Mouse (Mus musculus) retina, postnatal 7 days (tissue): ENCODE data around the gene Ndel1.

Experiments used
- DNase-seq: peaks from one replicate; pipeline ENCODE4 v3.0.0-alpha.2; 2012; ENCODE audit warnings: low read depth, low spot score

Ndel1 gene

DNA sequence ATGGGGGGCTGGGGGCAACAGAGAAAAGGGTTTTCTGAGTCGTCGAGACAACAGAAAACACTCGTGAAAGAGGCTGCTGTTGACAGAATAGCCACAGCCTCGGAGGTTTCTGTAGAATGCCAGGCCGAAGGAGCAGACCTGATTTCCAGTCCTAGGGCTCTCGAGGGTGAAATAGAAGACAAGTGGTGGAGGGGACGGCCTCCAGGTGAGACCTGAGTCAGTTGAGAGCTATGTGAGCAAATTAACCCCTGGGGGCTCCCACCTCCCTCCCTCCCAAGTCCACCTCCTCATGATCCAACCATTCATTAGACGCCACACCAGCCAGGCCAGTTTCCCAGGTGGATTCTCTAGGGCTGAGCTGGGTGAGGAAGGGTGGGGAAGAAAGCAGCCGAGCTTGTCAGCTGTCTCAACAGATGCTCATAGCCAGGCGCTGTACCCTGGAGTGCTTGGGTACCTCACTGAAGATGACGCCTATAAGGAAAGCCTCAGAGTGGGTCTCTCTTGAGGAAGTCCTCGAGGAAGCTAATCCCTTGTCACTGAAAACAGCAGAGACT is 22.3 kb upstream of the Ndel1 start:
- DNase-seq: no peak

DNA sequence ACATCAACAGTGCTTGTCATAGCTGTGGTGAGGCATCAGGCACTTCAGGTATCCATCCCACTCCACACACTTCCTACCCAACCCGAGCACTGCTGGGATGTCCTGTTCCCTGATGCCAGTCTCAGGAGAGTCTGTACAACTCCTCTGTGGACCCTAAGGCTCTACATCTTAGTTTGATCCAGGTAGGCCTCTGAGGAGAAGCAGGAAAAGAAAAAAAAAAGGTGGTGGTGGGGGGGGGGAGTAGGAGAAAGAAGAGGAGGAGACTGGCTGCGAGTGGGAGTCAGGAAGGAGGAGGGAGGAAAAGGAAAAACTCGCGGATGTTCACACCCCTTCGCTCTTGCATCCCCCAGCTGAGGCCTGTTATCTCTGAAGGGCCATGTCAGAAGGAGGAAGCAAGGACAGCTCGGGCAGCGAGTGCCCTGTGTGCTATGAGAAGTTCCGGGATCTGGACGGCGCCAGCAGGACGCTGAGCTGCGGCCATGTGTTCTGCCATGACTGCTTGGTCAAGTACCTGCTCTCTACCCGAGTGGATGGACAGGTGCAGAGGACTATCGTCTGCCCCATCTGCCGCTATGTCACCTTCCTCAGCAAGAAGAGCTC is 20.7 kb upstream of the Ndel1 start:
- DNase-seq: no peak

DNA sequence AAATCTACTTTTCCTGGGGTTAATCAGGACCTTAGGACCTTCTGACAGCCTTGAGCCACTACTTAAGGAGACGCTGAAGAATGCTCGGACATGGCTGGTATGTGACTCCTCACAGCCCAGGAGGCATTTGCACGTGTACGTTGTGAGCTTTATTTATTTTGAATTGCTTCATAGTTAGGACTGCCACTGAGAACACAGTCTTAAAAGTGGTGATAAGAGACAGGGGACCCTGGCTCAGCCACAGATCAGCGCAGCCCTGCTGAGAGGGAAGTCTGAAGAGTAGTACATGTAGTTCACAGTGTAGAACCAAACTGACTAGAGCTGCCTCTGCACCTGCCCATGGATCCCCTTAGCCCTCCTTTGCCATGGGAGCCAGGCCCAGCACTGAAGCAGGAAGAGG is 20.2 kb upstream of the Ndel1 start:
- DNase-seq: no peak

DNA sequence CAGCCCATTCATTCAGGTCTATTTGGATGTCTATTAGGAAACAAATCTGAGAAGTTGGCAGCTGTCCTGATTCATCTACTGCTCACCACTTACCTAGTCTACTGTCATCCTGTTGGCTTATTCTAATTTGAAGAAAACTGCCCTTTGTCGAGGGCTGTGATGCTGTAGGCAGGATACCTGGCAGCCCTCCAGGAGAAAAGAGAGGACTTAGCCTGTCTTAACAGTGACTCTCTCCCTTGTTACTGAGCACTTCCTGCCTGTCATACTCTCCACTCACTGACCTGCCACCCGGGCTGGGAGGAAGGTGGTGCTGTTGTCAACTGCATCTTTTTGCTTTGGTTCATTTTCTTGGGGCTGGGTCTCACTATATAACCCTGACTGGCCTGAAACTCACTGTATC is 19.0 kb upstream of the Ndel1 start:
- DNase-seq: no peak

DNA sequence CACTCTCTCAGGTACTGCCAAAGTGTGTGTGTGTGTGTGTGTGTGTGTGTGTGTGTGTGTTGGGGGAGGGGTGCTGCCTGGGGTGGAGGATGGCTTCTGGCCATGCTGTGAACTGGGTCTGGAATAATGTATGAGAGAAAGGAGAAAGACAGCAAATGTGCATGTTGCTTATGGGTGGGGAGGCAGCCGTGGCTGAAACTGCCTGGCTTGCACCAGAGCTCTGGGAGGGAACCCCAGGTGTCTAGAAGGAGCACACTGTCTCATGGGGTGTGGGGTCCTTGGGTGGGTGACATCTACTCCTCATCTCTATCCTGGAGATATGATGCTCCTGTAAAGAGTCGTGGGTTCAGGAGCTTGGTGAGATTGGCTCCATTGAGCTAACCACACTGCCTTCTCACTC is 17.0 kb upstream of the Ndel1 start:
- no peak for DNase-seq

DNA sequence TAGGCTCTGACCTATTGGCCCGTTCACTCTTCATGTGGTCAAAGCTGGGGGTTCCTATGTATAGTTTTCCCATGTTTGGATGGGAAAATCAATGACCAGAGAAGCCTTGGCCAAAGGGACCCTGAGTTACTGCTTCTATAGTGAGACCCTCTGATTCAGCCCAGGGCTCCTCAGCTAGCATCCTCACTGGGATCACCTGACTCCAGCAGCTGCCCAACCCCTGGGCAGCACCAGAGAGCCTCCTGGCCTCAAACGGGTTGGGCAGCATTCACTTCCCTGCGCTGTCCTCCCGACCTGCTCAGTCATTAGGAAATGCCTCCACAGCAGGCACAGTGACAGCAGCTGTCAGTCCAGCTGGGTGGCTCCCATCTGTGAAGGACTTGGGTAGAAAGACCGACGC is 16.6 kb upstream of the Ndel1 start, which contains the start of gene Rnf222:
Gene Rnf222 (plus strand): TSS at position 301 of the 400 bp plus-strand sequence.
- DNase-seq: no peak

DNA sequence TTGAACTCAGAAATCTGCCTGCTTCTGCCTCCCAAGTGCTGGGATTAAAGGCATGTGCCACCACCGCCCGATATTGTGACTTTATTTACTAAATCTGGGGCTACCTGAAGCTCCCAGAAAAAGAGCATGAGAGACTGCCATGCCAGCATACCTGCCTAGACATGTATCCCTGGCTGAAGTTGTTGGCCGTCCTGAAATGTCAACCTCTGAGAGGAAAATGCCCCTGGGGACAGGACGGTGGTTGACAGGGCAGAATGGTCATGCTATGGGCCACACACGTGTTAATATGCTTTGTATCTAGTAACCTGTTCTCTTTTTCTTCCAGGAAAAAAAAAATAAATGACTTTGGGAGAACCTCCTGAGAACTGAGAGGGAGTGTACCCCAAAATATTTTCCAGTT is 14.4 kb upstream of the Ndel1 start:
- no peak for DNase-seq

DNA sequence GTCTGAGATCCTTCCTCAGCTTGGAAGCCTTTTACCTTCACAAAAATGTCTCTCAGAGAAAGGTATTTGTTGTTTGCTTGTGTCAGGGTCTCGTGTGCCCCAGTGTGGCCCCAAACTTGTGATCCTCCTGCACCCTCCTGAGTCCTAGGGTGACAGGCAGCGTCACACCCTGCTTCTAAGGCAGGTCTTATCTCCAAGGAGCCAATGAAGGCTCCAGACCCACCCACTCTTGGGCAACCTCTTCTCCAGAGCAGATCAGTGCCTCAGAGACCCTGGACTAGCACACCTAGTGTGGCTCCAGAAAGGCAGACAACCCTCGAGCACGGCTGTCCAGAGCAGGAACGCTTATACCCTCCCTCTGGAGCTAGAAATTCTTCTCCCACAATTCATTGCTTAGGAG is 12.7 kb upstream of the Ndel1 start:
- DNase-seq: no peak

DNA sequence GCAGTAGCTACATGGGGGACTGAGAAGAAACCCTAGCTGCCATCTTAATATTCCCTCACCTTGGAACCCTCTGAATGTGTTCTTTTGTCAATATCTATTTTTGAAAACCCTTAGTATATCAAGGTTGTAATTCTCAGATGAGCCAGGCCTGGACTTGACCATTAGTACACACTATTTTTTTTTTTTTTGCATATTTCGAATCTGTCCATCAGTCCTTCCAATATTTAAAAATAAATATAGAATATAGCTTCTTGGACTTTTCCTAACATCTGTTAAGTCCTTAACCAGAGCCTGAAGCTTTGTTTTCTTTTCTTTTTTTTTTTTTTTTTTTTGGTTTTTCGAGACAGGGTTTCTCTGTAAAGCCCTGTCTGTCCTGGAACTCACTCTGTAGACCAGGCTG is 12.2 kb upstream of the Ndel1 start:
- no peak for DNase-seq

DNA sequence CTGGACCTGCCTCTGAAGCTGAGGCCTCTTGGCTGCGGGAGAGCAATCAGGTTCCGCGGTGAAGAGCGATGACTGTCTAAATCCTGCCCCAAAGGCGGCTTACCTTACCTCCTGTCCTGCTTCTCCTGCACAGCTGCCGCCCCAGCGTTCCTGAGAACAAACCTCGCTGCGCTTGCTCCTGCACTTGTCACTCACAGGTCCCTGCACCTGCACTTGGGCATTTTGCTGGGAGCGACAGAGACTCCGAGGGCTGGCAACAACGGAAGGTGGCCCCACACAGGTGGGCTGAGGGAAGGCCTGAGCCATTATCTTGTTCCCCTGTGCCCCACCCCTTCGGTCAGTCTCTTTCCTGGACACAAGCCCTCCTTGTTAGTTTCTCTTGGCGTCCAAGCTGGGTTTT is 10.4 kb upstream of the Ndel1 start:
- no peak for DNase-seq

DNA sequence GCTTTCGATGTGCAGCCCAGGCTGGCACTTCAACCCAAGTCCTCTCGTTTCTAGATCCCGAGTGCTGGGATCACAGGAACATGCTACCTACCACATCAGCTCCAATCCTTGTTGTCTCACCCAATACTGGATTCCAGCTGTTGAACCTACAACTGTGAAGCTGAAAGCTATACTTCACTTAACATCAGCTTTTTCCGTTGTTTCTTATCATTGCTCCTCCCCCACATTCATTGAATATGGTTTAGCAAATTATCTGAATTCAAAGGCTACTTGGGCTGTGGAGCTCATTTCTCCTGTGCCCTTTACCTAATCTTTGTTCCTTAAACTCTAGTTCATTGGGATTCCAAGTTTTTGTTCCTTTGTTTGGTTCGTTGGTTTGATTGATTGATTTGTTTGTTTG is 7.2 kb upstream of the Ndel1 start:
- DNase-seq: no peak

DNA sequence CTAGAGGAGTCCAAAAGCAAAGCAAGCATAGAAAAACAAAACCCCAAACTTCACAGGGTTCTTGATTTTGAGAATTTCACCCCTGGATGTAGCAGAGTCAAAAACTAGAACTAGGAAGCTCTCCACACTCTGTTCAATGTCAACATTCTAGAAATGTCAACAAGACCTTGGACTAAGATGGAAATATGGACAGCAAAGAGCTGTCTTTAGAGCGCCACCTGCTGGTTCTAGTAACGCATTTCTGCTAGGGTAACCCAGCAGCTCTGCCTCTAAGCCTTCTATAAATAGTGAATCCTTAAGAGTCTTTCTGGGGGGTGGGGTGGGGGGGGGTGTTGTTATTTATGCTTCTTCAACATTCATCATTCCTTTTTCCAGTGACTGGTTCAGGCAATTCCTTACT is 3.2 kb upstream of the Ndel1 start:
- DNase-seq: peak; percentile 76

DNA sequence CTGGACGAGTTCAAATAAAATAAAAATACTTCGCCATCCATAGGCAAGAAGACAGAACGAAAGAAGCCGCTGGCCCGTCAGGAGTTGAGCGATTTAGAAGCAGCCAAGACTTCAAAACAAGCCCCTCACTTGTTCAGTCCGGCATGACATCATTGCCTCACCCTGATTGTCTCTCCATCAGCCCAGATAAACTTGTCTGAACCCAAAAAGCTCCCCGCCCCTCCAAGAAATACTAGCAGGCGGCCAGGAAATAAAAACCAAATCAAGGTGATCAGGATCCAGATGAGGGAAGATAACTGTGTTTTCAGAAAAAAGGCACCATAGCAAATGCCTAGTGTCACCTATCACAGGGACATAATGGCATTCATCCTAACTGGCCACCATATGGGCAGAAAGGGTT is 381 bp downstream of the Ndel1 start:
- no peak for DNase-seq

DNA sequence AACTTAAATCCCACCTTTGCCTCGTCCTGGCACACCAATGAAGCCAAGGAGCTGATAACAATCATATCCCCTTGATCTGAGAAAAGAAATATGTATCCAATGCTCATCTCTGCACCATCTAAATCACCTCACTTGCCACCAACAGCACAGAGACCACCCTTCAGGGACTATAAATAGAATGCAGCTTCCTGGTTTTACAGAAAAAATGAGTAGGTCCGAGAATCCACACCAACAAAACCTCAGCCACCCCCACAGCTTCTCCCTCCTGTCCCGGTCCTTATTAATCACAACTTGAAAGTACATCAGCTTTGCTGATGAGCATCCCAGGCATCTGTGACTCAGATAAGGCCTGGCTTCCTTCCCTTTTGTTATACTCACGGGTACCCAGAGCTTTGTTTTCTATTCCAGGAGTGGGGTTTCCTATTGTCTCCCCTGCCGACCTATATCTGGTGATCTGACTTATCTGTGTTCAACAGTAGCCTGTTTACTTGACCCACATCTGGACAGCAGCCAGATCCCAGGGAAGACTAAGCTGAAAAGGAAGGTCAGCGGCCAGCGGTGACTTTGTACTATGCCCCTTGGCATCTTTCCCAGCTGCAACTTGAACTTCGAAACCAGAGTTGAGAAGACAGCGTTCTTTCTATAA is 7.0 kb downstream of the Ndel1 start:
- DNase-seq: no peak

DNA sequence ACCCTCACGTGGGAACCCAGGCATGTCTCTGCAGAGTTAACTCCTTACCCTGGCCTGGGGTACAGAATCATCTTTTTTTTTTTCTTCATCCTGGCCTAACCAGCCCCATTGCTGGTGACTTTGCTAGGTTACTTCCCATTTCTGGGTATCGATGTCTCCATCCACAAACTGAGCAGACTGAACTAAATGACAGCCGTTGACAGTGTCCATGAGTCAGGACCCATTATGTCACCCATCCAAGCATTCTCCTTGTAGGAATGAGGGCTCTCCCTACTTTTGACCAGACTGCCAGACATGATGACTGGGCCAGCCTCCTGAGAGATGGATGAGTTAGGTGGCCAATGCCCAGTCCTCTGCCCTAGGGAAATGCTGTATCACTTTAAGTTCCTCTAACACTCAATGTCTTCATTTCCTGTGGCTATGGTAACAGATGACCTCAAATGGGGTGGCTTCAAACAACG is 8.0 kb downstream of the Ndel1 start:
- no peak for DNase-seq

DNA sequence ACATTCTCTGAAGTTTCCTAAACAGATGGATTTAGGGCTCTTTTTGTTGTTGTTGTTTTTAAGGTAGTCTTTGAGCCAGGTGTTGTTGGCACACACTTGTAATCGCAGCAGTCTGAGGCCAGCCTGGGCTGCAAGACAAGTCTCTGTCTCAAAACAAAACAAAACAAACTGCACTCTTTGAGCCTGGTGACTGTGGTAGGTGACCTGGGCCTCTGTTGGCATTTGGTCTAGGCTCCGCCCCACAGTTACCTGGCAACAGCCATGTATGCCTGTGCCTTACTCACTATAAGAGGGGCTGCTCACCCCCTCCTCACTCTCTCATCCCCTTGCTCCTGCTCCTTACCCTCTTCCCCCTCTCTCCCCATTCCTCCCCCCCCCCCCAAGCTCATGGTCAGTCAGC is 9.4 kb downstream of the Ndel1 start:
- no peak for DNase-seq

DNA sequence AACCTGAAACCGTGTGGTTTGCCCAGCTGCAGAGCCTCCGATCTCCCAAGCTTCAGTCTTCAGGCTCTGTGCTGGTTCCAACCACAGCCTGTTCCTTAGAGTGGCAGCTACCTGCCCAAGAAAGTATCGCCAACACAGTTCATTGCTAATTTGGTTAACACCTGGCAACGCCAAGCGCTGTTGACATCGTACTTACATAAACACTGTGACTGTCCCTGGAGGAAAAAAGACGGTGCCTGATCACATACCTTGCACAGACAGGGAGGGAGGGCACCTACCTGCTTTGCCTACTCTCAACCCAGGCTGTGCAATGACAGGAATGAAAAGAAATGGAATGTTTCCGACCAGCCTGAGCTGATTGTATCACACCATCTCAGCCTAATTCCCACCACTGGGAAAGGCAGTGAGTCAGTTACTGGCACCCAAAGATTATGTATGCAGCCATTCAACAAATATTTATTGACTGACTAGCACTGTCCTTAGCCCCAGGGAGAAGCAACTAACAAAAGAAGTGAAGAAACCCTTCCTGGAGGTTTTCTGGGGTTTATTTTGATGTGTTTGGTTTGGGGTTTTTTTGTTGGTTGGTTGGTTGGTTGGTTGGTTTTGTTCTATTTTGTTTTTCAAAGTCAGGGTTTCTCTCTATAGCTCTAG is 11.6 kb downstream of the Ndel1 start:
- no peak for DNase-seq

DNA sequence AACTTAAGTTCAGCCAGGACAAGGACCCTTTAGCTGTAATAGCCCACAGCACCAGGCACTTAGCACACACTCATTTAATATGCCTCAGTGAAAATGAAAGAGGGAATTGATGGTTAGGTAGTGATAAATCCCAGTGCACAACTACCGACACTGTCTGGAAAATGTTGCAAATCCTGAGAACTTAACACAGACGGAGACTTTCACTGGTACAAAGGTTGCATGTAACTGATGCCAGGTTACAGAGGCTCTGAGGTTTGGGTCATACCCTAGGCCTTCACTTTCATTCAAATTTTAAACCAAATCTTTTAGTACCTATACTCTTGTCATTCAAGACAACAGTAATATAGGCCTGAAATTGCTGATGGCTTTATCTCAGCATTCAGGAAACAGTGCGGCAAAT is 14.3 kb downstream of the Ndel1 start:
- DNase-seq: no peak

DNA sequence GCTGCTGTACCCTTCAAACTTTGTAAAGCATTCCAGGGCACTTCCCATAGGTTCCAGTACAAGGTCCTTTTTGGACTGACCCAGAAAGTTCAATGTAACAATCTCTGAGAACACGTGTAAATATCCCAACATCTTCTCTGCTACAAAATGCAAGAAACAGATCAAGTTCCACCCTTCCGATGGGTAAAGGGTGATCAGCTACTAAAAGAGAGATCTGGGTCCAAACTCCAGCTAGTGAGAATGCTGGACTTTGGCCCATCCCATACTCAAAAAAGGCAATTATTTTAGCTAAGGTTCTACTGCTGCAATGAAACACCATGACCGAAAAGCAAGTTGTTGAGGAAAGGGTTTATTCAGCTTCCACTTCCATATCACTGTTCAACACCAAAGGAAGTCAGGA is 17.0 kb downstream of the Ndel1 start:
- DNase-seq: no peak

DNA sequence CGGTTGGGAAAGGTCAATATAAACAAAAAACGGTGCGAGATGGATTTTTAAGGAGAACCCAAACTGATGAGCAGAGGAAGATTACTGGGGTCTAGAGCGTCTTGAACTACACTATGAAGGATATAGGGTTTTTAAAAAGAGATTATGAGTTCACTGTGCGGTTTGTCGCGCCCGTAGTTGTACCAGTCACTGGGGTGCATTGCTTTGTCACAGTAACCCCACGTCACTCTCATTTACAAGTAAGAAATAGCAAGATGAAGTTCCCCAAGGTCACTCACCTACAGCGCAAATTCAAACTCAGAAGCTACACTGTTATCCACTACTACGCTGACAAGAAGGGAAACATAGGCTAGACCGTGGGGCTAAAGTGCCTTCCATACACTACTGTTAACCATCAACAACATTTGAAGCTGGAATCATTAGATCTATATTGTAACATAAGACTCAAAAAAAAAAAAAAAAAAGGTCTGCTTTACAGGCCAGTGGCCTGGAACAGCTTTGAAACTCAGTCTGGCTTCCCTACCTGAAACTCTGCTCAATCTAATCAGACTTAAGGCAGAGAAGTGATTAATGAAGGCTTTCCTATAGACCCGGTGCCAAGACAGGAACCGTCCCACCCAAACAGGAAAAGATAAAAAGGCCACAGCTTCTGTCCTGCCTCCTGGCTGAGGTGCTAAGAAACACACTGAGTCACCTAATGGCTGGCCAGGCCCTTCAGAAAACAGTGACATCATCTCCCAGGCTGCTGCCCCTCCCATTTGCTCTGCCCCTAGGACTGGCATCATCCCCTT is 17.9 kb downstream of the Ndel1 start:
- DNase-seq: no peak

DNA sequence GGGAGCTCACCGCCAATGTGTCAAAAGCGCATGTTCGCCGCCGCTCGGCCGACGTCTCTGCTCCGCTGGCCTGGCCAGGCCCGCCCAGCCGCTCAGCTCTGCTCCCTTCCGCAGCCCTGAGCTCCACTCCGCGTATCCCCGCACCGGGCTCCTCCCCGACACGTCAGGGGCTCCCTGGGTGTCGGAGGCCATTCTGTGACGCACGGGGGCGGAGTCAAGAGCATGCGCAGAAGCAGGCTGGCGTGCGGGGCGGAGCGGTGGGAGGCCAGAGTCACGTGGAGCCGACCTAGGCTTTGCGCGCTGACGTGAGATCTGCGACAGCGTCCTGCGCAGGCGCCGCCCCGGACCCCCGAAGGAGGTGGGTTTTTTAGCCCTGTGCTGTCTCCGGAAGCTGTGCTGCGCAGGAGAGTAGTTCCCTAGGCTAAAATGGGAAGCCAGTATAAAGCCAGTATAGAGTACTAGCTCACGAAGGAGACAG is 18.7 kb downstream of the Ndel1 start:
- DNase-seq: peak; percentile 99

DNA sequence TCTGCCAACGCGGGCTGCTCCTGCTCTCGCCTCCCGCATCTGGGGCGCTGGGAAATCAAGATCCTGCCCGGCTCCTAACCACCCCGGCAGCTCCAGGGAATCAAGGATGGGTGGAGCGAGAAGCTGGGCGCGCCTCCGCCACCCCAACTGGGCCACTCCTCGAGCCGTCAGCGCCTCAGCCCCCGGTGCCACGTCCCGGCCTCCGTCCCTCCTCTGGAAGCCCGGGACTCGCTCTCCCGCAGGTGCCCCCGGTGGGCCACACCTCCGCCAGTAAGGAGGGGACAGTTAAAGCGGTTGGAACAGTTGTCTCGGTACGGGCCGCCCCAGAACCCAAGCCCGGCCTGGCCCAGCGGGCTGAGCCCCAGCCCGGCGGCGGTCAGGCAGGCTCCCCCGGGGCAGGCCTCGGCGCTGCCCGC is 19.2 kb downstream of the Ndel1 start:
- DNase-seq: peak; percentile 33
